Mouse (Mus musculus): ENCODE data around the gene Sh3d19. TPM values are rescaled to one million over a fixed set of nuclear protein-coding genes. Genes with fewer than 3 reads are reported as not detected.

The Sh3d19 gene
- polyA plus RNA-seq, 1 experiment from 2014 or later, result 11.0 TPM

GRCm38 (mm10) chr3:86179714-86180113 is 208.8 kb downstream of the Sh3d19 start:
- H3K27me3 ChIP-seq (ENCODE audit: control insufficient read depth, insufficient read depth, low read length), result no peaks in the 10 kb centered on the region

More at GRCm38 (mm10) chr3:86179714-86180113, 208.8 kb downstream of the Sh3d19 start:
- H3K4me1 ChIP-seq (replicated peaks; ENCODE audit: control insufficient read depth, insufficient read depth, low read length), result no peaks in the 10 kb centered on the region
- ATAC-seq (replicated peaks; ENCODE audit: low FRiP score) (no peak), DNase-seq (ENCODE audit: low spot score) (no peak)
- H3K9ac ChIP-seq (ENCODE audit: low read length), result no peak overlapping the region
- no peaks in the 10 kb centered on the region for H3K9me3 ChIP-seq (ENCODE audit: control insufficient read depth, low read length)
- WGBS, result 89% methylated on average over 7 of the region's 7 CpGs
- H3K4me2 ChIP-seq (ENCODE audit: low read depth, low read length, severe bottlenecking), result no peak overlapping the region
- no peak overlapping the region for H3K27ac ChIP-seq (ENCODE audit: low read depth, low read length)
- H3K4me3 ChIP-seq (ENCODE audit: low read depth, low read length), result no peak overlapping the region
- no peaks in the 10 kb centered on the region for H3K36me3 ChIP-seq (ENCODE audit: control insufficient read depth, insufficient read depth, low read length)

Other genes with a start within 250 kb of the Sh3d19 start
- gene Fam160a1, start 153.8 kb upstream of the Sh3d19 start, polyA plus RNA-seq (2014; fragmentation: Nextera tagmentation; extraction: Ambion mirVana), result 0.64 and 0.67 TPM in 2 replicates
- 0.13 and 0.15 TPM in 2 replicates for gene Glt28d2, start 83.6 kb upstream of the Sh3d19 start, polyA plus RNA-seq (2014; fragmentation: Nextera tagmentation; extraction: Ambion mirVana)
- 0.43 and 0.53 TPM in 2 replicates for gene Gm37240, start 83.6 kb upstream of the Sh3d19 start, polyA plus RNA-seq (2014; fragmentation: Nextera tagmentation; extraction: Ambion mirVana)
- gene Prss48, start 31.4 kb downstream of the Sh3d19 start, polyA plus RNA-seq (2014; fragmentation: Nextera tagmentation; extraction: Ambion mirVana), result 0.29 TPM in 1 of 2 replicates, not detected in the other
- 981 and 1,071 TPM in 2 replicates for gene Rps3a1, start 171.6 kb downstream of the Sh3d19 start, polyA plus RNA-seq (2014; fragmentation: Nextera tagmentation; extraction: Ambion mirVana)

Measured in forebrain, embryonic 11.5 days (tissue).